Mouse (Mus musculus) adrenal gland, postnatal 25 days (tissue): Measurements from ENCODE around the gene Mff. TPM values are rescaled to one million over a fixed set of nuclear protein-coding genes. Genes with fewer than 3 reads are reported as not detected.

Experiments used
- DNase-seq: peaks from one replicate; pipeline ENCODE4 v3.0.0; 2021; ENCODE audit warnings: mixed read lengths
- total RNA-seq: library from RNA; stranded (reverse); gene quantifications from 2 replicates; pipeline ENCODE4 v1.2.3, GENCODE M21; 2021

Gene Mff
- total RNA-seq, 1 experiment from 2014 or later, result 146 TPM

DNA sequence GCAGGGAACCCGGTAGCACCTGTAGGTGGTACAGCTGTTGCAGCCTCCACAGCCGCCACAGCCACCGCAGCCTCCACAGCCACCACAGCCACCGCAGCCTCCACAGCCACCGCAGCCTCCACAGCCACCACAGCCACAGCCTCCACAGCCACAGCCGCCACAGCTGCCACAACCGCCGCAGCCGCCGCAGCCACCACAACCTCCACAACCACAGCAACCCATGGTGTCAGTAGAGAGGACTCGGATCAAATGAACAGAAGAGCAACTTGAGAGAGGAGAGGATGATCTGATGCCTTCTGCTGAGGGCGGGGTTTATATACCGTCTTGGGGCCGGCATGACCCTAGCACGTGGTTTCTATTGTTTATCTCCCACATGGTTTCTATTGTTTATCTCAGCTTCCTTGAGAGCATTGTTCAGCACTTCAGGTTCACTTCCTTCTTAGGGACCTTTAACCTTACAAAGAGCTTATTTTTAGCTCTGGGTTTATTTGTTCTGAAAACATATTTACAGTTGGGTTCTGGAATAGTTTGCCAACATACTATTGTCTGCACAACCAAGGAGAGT, 46.4 kb downstream of the Mff start, which contains the start of gene Gm47791:
TSS of gene Gm47791 (minus strand) at position 222 of the 565 bp plus-strand sequence.
- DNase-seq, result no peak

DNA sequence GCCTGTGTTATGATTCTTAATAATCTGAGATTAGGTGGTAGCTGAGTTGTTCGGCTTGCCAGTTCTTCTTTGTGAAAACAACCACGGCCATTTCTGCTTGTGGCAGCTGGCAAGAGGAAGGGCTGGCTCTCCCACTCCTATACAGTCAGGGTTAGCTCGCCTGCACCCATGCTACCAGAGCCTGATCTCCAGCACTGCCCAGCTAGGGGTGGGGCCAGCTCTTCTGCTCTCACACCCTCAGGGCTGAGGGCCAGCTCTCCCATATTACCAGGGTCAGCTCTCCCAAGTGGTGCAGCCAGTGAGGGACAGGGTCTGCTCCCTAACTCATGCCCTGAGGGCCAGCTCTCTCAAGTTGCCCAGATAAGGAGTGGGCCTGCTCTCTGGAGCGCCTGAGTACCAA, 47.7 kb downstream of the Mff start:
- DNase-seq, result no peak

DNA sequence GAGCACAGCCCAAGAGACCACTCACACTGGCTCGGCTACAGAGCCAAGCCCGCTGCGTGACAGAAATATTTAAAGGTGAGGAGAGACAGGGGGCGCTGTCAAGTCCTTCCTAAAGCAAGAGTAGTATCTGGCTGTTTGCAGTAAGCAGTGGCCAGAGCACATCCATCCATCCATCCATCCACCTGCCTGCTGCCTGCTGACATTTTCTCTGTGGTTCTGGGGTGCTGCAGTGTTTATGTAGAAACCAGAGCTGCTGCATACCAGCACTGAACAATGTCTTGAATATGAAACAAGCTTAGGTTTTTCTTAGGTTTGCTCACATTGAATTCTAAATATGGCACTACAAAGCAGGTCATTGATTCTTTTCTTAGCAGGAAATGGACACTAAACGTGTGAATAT, 48.5 kb downstream of the Mff start:
- DNase-seq, result no peak

DNA sequence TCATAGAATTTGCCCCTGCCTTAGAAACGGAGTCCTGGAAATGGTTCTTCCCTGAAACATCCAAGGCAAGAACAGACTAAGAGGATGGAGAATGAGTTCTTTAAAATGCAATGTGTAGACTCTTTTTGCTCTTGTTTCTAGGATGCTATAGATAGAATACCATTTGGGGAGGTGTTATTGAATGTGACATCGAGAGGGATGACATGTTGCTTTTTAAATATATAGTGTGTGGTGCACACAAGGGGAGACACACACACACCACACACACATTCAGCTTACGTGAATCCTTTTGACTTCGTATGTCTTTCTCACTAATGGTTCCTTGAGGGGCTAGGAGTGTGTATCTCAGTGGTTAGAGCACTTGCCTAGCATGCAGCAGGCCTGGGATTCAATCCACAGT, 50.6 kb downstream of the Mff start:
- DNase-seq, result no peak

DNA sequence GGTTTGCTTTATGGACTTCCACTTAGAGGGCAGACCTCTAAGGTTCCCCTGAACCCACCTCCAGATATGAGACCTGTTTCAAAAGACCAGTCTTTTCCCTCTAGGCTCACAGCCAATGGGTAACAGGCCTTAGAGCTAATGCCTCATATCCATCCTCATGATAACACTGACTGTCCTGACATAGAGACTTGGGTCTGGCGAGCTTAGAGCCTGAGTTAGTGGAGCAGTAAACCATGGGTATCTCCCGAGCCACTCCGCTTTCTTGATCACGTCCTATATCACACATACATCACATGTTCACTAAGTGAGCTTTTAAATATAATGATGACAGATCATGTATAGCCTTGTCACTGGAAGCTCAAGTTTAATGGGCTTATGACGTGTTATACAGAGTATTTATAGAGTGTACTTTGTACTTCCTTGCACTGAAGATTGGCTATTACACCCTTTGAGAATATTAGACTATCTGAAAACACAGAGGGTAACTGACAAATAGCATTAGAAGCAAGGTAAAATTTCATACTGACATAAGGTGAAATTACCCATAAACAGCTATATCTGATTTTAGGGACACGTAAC, 54.8 kb downstream of the Mff start:
- DNase-seq, result no peak

DNA sequence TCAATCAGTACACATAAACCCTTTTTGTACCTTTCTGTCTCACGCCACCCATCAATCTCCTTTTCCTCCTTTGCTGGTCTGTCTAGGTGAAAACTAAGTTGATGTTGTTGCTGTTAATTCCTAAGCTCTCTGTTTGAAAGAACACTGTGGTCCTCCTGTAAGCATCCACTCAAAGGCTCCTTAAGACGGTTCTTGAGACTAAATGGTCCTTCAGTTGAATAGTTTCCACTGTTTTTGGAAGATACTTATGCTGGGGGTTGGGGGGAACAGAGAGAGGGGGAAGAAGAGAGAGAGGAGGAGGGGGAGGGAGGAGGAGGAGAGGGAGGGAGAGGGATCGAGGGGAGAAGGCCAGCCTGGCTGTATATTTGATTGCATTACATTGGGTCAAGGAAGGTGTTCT, 58.9 kb downstream of the Mff start:
- DNase-seq, result no peak

DNA sequence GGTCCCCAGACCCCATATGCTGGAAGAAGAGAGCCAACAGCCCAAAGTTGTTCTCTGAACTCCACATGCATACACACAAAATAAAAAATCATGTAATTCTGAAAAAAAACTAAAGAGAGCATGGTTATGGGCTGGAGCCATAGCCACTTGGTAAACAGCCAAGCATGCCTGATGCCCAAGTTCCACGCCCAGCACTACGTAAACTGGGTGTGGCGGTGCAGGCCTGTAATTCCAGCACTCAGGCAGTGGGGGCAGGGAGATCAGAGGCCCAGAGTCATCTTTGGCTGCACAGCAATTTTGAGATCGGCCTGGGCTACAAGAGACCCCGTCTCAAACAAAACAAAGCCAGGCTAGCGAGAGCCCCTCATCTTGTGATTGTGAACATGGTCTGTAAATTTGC, 60.9 kb downstream of the Mff start:
- no peak for DNase-seq

DNA sequence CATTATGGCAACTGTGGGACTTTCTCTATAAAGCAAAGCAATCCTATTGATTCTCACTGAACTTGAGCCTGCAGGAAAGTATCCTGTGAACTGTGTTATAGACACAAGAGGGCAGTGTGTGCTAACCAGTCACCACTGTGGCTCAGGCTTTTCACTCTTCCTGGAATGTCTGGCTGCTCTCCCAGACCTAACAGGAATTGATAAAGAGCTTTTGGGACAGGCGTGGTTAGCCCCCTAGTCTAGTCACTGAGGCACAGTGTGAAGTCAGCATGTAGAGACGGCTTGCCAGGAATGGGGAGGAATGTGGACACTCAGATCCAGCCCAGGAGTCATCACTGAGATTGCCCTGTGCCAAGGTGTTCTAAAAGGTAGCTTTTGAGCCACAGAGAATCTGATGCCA, 62.7 kb downstream of the Mff start:
- peak; percentile 43 for DNase-seq

DNA sequence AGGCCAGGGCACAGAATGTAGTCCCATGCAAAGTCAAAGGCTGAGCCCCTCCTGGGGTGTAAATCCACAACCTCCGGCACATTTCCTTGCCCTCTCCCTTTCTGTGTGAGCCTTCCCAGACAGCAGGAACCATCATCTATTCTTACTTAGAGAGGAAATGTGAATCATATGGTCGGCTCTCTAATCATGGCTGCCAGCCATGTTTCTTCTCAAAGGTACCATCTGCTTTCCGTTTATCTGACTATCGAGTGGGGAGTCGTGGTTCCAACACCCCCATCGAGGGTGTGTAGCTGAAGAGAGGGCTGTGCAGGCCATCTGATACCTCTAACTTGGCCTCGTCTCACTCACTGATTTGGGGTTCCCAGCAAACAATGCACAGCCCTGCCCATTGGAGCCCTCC, 63.4 kb downstream of the Mff start:
- no peak for DNase-seq

DNA sequence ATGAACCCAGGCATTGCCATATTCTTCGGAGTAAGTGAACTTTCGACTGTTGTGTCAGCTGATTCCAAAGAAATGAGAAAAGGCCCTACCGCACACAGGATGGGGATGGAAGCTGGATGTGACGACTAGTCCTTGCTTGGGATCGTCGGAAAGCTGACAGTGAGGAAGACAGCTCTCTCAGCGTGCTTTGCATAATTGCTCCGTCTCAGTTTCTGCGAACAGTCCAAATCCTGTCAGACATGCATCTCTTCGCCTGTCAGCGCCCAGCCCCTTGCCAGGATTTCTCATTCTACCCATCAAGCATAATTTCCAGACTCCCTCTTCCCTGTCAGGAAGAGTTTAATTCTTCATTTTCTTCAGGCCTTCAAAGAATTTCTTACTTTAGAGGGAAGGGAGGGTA, 66.4 kb downstream of the Mff start:
- no peak for DNase-seq

DNA sequence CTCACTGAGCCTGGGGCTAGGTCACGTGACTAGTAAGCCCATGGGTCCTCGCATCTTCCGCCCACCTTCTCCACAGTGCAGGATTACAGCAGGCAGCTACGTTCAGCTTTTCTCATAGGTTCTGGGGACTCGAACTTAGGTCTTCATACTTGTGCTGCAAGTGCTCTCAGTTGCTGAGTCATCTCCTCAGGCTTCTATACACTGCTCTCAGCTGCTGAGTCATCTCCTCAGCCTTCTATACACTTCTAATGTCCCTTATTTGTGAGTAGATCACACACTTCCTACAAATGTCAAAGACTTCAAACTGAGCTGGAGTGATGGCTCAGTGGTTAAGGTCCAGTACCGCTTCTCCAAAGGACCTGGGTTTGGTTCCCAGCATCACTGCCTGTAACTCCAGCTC, 67.5 kb downstream of the Mff start:
- no peak for DNase-seq

DNA sequence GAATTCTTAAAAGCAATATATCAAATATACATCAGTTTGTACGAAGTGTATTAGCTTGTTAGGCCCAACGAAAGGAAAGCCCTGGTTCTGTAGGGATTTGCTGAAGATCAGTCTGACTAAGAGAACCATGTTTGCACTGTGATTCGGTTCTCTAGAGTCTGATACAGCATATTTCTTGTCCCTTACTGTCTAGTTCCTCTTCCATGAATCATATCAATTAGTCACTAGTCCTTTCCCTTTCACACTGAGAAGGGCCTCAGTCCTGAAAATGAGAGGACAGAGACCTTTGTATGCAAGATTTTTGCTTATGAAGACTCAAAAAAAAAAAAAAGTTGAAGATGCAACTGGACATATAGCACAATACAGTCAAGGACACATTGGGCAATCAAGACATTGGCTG, 68.4 kb downstream of the Mff start:
- DNase-seq, result no peak

DNA sequence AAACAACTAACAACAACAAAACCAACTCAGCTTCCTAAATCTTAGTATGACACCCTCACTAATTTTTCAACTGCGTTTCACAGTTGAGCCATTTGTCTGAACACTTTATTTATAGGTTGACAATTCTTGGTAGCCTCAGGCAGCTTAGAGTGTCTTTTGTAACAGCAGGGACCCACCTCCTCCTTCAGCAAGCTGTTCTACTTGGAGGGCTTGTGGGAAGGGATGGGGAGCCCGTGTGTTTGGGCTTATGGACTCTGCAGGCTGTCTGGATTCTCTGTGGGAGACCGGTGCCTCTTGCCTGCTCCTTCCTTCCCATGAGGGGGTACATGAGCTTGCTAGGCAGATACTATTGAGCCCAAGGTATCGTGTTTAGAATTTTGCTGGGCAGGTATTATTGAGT, 69.3 kb downstream of the Mff start:
- no peak for DNase-seq

DNA sequence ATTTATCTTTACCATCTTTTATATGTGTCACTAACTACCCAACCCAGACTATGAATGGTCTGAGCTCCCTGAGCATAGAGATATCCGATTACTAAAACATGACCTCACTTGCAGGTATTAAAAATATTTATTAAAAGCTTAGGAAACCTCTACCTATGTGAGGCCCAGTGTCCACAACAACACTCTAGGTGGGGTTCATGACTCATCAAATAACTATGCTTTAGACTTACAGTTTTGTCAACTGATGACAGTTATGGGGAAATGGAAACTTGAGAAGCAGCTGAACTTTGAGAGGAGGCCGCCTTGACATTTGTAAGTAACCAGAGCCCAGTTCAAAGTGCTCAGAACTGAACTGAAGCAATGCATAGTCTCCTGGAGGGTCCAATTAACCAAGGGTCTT, 70.5 kb downstream of the Mff start:
- no peak for DNase-seq

DNA sequence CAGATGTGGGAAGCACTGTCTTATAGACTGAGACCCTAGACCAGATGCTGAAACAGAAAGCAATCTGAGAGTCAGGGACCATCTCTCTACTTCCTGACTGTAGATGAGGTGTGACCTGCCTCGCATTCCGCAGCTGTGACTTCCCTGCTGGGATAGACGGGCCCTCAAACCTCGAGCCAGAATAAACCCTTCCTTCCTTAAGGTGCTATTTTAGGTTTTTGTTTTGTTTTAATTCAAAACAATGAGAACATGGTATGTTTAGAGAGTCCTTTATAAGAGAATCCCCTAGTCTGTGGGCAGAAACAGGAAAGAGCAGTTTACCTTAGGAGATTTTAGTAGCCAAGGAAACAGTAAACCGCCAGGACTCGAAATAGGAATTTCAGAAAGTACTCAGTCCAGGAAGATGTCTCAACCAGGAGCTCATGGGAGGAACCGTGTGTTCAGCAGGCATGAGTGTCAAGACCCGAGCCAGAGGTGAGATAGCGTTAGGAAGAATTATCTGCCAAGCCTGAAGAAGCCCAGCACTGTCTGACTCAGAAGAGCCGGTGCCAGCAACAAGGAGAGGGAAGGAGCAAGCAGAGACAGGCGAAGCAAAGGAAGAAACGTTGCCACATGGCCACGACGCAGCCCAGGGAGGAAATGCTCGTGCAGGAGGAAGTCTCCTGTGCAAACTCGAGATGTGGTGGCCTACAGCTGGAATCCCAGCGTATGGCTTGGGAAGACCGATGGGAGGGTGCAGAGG, 71.2 kb downstream of the Mff start:
- no peak for DNase-seq

DNA sequence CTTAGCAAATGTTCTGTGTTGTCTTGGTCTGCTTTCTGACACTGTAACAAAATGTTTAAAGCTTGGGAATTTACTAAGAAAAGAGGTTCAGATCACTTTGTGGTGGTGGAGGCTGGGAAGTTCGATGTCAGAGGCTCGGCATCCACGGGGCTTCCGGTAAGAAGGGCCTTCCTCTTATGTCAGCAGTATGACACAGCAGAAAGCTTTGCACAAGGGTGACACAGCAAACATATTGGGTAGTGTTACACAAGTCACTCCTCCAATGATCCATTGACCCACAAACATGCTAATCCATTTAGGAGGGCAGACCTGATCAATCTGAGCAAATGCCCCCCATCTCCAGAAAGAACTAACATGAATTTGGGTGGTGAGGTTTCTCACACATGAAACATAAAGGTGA, 72.4 kb downstream of the Mff start:
- no peak for DNase-seq

DNA sequence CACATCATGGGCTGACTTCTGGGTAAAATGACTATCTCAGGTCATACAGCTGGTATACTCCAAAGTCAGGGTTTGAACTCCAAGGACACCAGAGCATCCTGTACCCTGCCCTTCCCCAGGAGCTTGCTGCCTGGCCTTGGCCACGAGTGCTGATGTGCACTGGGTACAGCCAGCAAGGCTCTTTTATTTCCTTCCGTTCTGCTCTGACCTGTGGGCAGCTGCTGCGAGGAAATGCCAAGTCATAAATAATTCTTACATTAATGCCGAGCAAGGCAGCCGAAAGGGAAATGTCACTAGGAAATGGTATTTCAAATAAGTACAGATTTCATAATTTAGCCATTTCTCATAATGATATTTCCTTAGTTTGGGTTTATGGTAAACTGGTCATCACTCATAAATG, 73.6 kb downstream of the Mff start:
- no peak for DNase-seq

DNA sequence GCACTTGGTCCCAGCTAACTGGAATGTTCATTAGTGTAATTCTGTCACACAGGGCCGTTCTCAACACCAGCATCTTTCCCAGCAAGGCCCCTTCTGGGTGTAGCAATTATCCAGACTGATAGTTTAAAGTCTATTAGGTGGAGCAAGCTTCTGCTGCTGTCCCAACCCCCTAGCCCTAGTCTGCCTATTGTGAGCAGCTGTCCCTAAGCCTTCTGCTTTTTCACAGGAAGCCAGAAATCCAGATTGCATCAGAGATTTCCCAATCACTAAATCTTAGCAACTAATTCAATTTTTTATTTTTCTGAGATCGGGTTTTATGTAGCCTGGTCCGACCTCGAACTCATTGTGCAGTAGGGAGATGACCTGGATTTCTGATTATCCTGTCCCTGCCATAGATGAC, 74.2 kb downstream of the Mff start:
- no peak for DNase-seq

DNA sequence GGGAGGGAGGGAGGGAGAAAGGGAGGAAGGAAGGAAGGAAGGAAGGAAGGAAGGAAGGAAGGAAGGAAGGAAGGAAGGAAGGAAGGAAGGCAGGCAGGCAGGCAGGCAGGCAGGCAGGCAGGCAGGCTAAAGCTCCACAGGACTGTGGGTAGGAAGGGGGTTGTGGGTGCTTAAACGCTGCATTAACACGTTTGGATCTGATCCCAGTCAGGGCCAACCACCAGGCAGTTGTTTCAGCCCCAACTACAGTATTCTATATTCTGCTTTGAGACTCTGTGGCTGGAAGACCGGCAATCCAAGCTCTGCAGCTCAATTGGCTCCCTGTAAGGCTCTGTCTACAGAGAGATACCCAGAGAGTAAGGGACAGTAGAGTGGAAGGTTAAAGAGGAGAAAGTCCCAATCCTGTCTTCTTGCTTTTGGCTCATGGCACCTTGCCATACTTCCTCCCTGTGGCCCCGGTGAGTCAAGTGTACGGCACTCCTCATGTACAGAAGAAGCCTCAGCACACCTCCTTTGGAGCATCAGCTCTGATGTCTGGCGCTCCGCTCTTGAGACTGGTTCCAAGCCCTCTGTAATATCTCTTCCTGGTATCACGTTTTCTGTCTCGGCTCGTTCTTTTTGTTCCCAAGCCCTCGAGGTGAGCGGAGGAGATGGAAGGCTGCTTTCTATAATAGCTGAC, 76.6 kb downstream of the Mff start:
- no peak for DNase-seq
